Mouse (Mus musculus) spleen, adult 2 months (tissue): ENCODE measurements around the gene Prol1. TPM values are rescaled to one million over a fixed set of nuclear protein-coding genes. Genes with fewer than 3 reads are reported as not detected.

Source experiments
- DNase-seq, 2 experiments: peaks; one replicate each; pipeline versions ENCODE4 v3.0.0 to v3.0.0-alpha.2; 2012 to 2021; ENCODE audit warnings: low spot score in 2 of 2, low read depth in 1 of 2
- H3K27ac ChIP-seq: fragments of 200-500 bp; 2 replicates; pipeline ENCODE4 v1.5.1; 2012; ENCODE audit warnings: low read length, inconsistent platforms; ENCODE audit not compliant: insufficient read depth
- H3K27me3 ChIP-seq: fragments of 200-500 bp; 2 replicates; pipeline ENCODE4 v1.6.1; 2012; ENCODE audit warnings: mild to moderate bottlenecking, moderate library complexity, low read length, inconsistent platforms; ENCODE audit not compliant: control insufficient read depth, insufficient read depth
- H3K36me3 ChIP-seq: fragments of 200-500 bp; 2 replicates; pipeline ENCODE4 v1.6.1; 2012; ENCODE audit warnings: mild to moderate bottlenecking, low read length, inconsistent platforms; ENCODE audit not compliant: control insufficient read depth, insufficient read depth
- H3K4me1 ChIP-seq: fragments of 200-500 bp; 2 replicates; pipeline ENCODE4 v1.6.1; 2011; ENCODE audit warnings: inconsistent platforms; ENCODE audit not compliant: control insufficient read depth, insufficient read depth, insufficient read length
- H3K4me3 ChIP-seq: fragments of 200-500 bp; 2 replicates; pipeline ENCODE4 v1.5.1; 2011; ENCODE audit warnings: mild to moderate bottlenecking, inconsistent platforms; ENCODE audit not compliant: insufficient read depth, insufficient read length; ENCODE audit errors: extremely low read depth
- CTCF ChIP-seq: fragments of 200-500 bp; IDR thresholded peaks from 2 replicates; pipeline ENCODE4 v1.5.1; 2011; ENCODE audit warnings: mild to moderate bottlenecking, inconsistent platforms; ENCODE audit not compliant: insufficient read depth, insufficient read length, insufficient replicate concordance; ENCODE audit errors: extremely low read depth
- POLR2A ChIP-seq: fragments of 200-500 bp; IDR thresholded peaks from 2 replicates; pipeline ENCODE4 v1.6.1; 2011; ENCODE audit warnings: low read depth, low read length, inconsistent platforms
- WGBS: fragments of 180-500 bp; shearing (Covaris S2); methylation state at CpG from one replicate; pipeline ENCODE4 v1.1.7; 2018; 5-methylcytosine and 5-hydroxymethylcytosine counted together
- polyA plus RNA-seq: library from polyadenylated mRNA; depleted of rRNA; stranded (reverse); fragments of >200 nt; gene quantifications from 2 replicates; pipeline ENCODE4 v1.2.3, GENCODE M21; 2012; rRNA removed

Prol1 gene
- polyA plus RNA-seq, 1 experiment, result not detected

DNA sequence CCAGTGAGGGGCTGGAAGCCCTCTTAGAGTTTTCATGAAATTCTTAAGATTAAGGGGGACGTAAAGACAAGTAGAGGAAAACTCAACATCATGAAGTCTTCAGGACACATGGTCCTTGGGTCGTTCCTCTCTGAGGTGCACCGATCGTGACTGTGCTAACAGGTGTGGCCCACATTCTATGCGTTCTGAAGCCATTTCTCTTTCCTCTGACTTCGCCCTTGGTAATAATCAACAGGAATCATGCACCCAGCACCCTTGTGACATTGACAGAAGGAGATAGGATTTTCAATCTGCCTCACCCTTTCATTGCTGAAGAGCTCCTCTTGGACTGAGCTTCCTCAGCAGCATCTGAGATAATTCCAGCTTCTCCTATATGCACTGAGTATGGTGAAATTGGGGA, 55.5 kb downstream of the Prol1 start:
- Histone ChIP-seq H3K27ac (no peak overlapping the region), H3K27me3 (no peaks in the 10 kb centered on the region), H3K36me3 (no peaks in the 10 kb centered on the region), H3K4me1 (no peaks in the 10 kb centered on the region), H3K4me3 (no peak overlapping the region)
- 88% methylated on average over 6 of the region's 6 CpGs for WGBS
- no peak for DNase-seq
- TF ChIP-seq POLR2A, result no peak
- no peak for TF ChIP-seq CTCF

DNA sequence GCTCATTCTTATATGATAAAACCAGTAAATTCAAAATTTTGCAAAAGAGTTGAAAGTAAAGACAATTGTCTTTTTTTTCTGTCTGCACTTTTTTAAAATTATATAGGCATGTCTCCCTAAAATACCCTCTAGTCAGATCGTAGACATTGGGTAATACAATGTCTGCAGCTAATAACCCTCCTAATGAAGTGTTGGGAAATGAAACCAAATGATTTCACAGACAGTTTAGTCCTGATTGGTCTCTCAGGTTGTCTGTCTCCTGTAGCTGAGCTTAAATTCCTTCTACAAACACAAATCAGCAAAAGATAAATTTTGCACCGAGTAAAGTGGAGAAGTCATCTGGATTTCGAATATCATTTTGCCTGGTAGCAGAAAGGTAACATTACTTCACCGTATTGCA, 58.7 kb downstream of the Prol1 start, which contains the start of gene Amtn:
TSS of gene Amtn (plus strand) at position 301 of the 400 bp plus-strand sequence.
- Histone ChIP-seq H3K4me3 (no peak within 1 kb of the TSS), H3K4me1 (no peaks in the 10 kb centered on the region)
- 84% methylated on average over 4 of the region's 4 CpGs for WGBS

More for the DNA sequence above, 58.7 kb downstream of the Prol1 start, which contains the start of gene Amtn:
- no peaks in the 10 kb centered on the region for H3K36me3 ChIP-seq
- DNase-seq, result no peak
- no peak within 1 kb of the TSS for H3K27ac ChIP-seq
- no peaks in the 10 kb centered on the region for H3K27me3 ChIP-seq
- TF ChIP-seq POLR2A, result no peak
- TF ChIP-seq CTCF, result no peak

Other genes with a start within 250 kb of the Prol1 start
- not detected in 2 replicates for gene Smr2, start 230.8 kb upstream of the Prol1 start, polyA plus RNA-seq
- not detected in 2 replicates for gene Gm11116, start 205.8 kb upstream of the Prol1 start, polyA plus RNA-seq
- not detected in 2 replicates for gene Gm11115, start 163.2 kb upstream of the Prol1 start, polyA plus RNA-seq
- gene Gm7714, start 48.4 kb upstream of the Prol1 start, polyA plus RNA-seq, result not detected in 2 replicates
- gene Amtn, start 58.8 kb downstream of the Prol1 start, polyA plus RNA-seq, result not detected in 2 replicates
- not detected in 2 replicates for gene Ambn, start 138.7 kb downstream of the Prol1 start, polyA plus RNA-seq
- not detected in 2 replicates for gene Enam, start 170.7 kb downstream of the Prol1 start, polyA plus RNA-seq
- gene Jchain, start 210.6 kb downstream of the Prol1 start, polyA plus RNA-seq, result 383 and 430 TPM in 2 replicates
- gene Utp3, start 237.2 kb downstream of the Prol1 start, polyA plus RNA-seq, result 9.3 and 14.0 TPM in 2 replicates
- gene Rufy3, start 247.7 kb downstream of the Prol1 start, polyA plus RNA-seq, result 3.7 and 4.7 TPM in 2 replicates